Comparison of ENCODE assay signal across 11 mouse cellular contexts in the genomic region with DNA sequence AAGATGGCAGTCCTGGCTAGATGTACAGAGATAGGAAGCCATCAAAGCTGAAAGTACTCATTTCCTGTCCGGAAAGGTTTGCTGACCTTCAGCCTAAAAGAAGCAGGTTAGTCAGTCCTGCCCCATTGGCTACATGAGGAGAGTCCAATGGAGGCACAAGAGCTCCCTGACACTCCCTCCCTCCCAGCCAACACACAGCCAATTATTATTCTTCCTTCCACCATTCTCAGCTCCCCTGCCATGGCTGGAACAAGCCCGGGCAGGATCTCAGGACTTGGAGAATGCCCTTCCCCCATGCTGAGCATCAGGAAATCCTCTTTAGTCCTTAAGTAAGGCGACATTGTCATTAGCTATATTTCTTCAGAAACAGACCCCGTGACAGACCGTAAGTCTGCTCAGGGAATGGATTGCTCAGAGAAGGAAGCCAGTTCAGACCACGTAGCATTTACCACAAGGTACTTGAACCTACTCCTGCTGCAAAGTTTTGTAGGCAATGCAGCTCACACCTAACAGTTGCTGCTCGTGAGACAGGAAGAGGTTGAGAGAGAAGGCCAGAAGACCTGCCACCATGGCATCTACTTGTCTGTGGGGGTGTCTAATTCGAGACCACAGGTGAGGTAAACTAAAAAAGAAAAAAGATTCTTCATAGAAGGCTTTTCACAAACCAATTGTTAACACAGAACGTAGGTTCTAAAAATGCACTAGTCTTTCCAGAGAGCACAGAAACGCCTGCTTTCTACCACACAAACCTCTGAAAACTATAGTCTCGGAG. TPM values are rescaled to one million over a fixed set of nuclear protein-coding genes. Genes with fewer than 3 reads are reported as not detected.
A peak's percentile ranks its signal among the peaks of the same experiment; 100 is the strongest.
DNase-seq lines count a peak whose midpoint lies in the region; ATAC-seq and TF ChIP-seq lines count a peak whose summit lies in the region.
"Had no signal": no experiment of that assay in that cellular context is flagged by ENCODE, and none has a peak within 500 bp of the region (broad histone marks: within the 10 kb centered on the region; RNA-seq: fewer than 3 reads in every experiment).

No protein-coding gene starts in this region.

- H3K4me3 ChIP-seq in kidney, embryonic 15.5 days (replicated peaks) = no peak overlapping the region
- no peak overlapping the region for H3K4me3 ChIP-seq in thymus, adult 2 months (ENCODE audit: control insufficient read depth, insufficient read depth, low read length)
- H3K4me3 ChIP-seq in midbrain, embryonic 11.5 days (ENCODE audit: low read depth, low read length) = no peak overlapping the region
- H3K4me3 ChIP-seq in hindbrain, embryonic 14.5 days (replicated peaks; ENCODE audit: low read length) = no peak overlapping the region
- H3K4me3 ChIP-seq: neural tube, embryonic 12.5 days had no signal

- no peak; the same call in 1 of the 2 replicates for ATAC-seq in kidney, embryonic 15.5 days (replicated peaks; ENCODE audit: low FRiP score)
- ATAC-seq in midbrain, embryonic 11.5 days (ENCODE audit: low FRiP score) = no peak
- no peak for ATAC-seq in hindbrain, embryonic 14.5 days (ENCODE audit: low FRiP score)
- ATAC-seq: intestine, embryonic 16.5 days had no signal

- H3K27ac ChIP-seq in kidney, embryonic 15.5 days = peak overlapping the region; percentile 72
- H3K27ac ChIP-seq in thymus, adult 2 months (ENCODE audit: control insufficient read depth, insufficient read depth, low read length) = no peak overlapping the region
- no peak overlapping the region for H3K27ac ChIP-seq in midbrain, embryonic 11.5 days (ENCODE audit: low read depth, low read length)
- H3K27ac ChIP-seq in hindbrain, embryonic 14.5 days = no peak overlapping the region
- H3K27ac ChIP-seq: neural tube, embryonic 12.5 days had no signal

- peaks cover 4% of the 10 kb centered on the region for H3K9me3 ChIP-seq in kidney, embryonic 15.5 days (replicated peaks)
- no peaks in the 10 kb centered on the region for H3K9me3 ChIP-seq in midbrain, embryonic 11.5 days (ENCODE audit: control insufficient read depth, low read length)
- no peaks in the 10 kb centered on the region for H3K9me3 ChIP-seq in hindbrain, embryonic 14.5 days (ENCODE audit: control insufficient read depth, low read length)
- H3K9me3 ChIP-seq: neural tube, embryonic 12.5 days had no signal

- H3K36me3 ChIP-seq in kidney, embryonic 15.5 days = no peaks in the 10 kb centered on the region
- no peaks in the 10 kb centered on the region for H3K36me3 ChIP-seq in thymus, adult 2 months (ENCODE audit: control insufficient read depth, insufficient read depth, low read length)
- no peaks in the 10 kb centered on the region for H3K36me3 ChIP-seq in midbrain, embryonic 11.5 days (ENCODE audit: control insufficient read depth, insufficient read depth, low read length)
- no peaks in the 10 kb centered on the region for H3K36me3 ChIP-seq in hindbrain, embryonic 14.5 days (replicated peaks; ENCODE audit: control insufficient read depth, insufficient read depth)
- H3K36me3 ChIP-seq: neural tube, embryonic 12.5 days had no signal

- no peak for TF ChIP-seq CTCF in thymus, adult 2 months (IDR thresholded peaks at IDR 0.05; ENCODE audit: borderline replicate concordance, control insufficient read depth, extremely low read depth, insufficient read depth, low read length, poor library complexity)

- H3K9ac ChIP-seq in kidney, embryonic 15.5 days = no peak overlapping the region
- H3K9ac ChIP-seq in midbrain, embryonic 11.5 days (ENCODE audit: low read length) = no peak overlapping the region
- H3K9ac ChIP-seq in hindbrain, embryonic 14.5 days = no peak overlapping the region
- H3K9ac ChIP-seq: neural tube, embryonic 12.5 days had no signal

- no peaks in the 10 kb centered on the region for H3K4me1 ChIP-seq in kidney, embryonic 15.5 days
- peaks cover 2% of the 10 kb centered on the region; the same call in 1 of the 2 replicates for H3K4me1 ChIP-seq in thymus, adult 2 months (replicated peaks; ENCODE audit: control insufficient read depth, insufficient read depth, low read length)
- no peaks in the 10 kb centered on the region for H3K4me1 ChIP-seq in midbrain, embryonic 11.5 days (ENCODE audit: control insufficient read depth, insufficient read depth, low read length)
- H3K4me1 ChIP-seq in hindbrain, embryonic 14.5 days (replicated peaks; ENCODE audit: control insufficient read depth, insufficient read depth, low read length) = no peaks in the 10 kb centered on the region
- H3K4me1 ChIP-seq: neural tube, embryonic 12.5 days had no signal

- H3K4me2 ChIP-seq in kidney, embryonic 15.5 days = no peak overlapping the region
- H3K4me2 ChIP-seq in midbrain, embryonic 11.5 days = no peak overlapping the region
- no peak overlapping the region for H3K4me2 ChIP-seq in hindbrain, embryonic 14.5 days (replicated peaks)
- H3K4me2 ChIP-seq: neural tube, embryonic 12.5 days had no signal

- TF ChIP-seq POLR2A in thymus, adult 2 months (IDR thresholded peaks at IDR 0.05; ENCODE audit: control insufficient read depth, extremely low read depth, insufficient read depth, low read length, poor library complexity) = no peak

- no peaks in the 10 kb centered on the region for H3K27me3 ChIP-seq in kidney, embryonic 15.5 days
- H3K27me3 ChIP-seq in thymus, adult 2 months (ENCODE audit: control insufficient read depth, insufficient read depth, low read length) = no peaks in the 10 kb centered on the region
- no peaks in the 10 kb centered on the region for H3K27me3 ChIP-seq in midbrain, embryonic 11.5 days (ENCODE audit: control insufficient read depth, insufficient read depth, low read length)
- no peaks in the 10 kb centered on the region for H3K27me3 ChIP-seq in hindbrain, embryonic 14.5 days (ENCODE audit: control insufficient read depth, insufficient read depth, low read length)
- H3K27me3 ChIP-seq: neural tube, embryonic 12.5 days had no signal

- WGBS in kidney, embryonic 15.5 days = 72% methylated on average over 11 of the region's 11 CpGs
- WGBS in thymus, adult 2 months = 56% methylated on average over 11 of the region's 11 CpGs
- 80% methylated on average over 11 of the region's 11 CpGs for WGBS in midbrain, embryonic 11.5 days
- 84% methylated on average over 11 of the region's 11 CpGs for WGBS in hindbrain, embryonic 14.5 days

- DNase-seq in kidney, adult 8-10 months = no peak
- DNase-seq in thymus, postnatal 0 days (ENCODE audit: low spot score) = peak; percentile 7
- no peak for DNase-seq in thymus, adult 2 months
- peak; percentile 27 for DNase-seq in kidney, postnatal 10 days
- DNase-seq in midbrain, embryonic 11.5 days (ENCODE audit: low spot score, missing footprints) = no peak
- DNase-seq in hindbrain, embryonic 14.5 days (ENCODE audit: low spot score) = no peak
- DNase-seq: adrenal gland, adult 8-10 months; cerebellum, adult 9-10 months had no signal

RNA-seq across cellular contexts. Expression of a gene that starts 15.1 kb away (rescaled TPM):
- 30.2 and 33.8 TPM in 2 replicates for polyA plus RNA-seq in kidney, embryonic 15.5 days (2015; fragmentation: Nextera tagmentation; extraction: Ambion mirVana)
- 4.6 and 5.0 TPM in 2 replicates for polyA plus RNA-seq in thymus, postnatal 0 days (2015; fragmentation: Nextera tagmentation; extraction: Ambion mirVana)
- 6.6 and 7.4 TPM in 2 replicates for polyA plus RNA-seq in thymus, adult 2 months (2012; rRNA removed)
- 5.5 and 5.6 TPM in 2 replicates for polyA plus RNA-seq in midbrain, embryonic 11.5 days (2014; fragmentation: Nextera tagmentation; extraction: Ambion mirVana)
- 3.3 and 5.2 TPM in 2 replicates for polyA plus RNA-seq in hindbrain, embryonic 14.5 days (2014; fragmentation: Nextera tagmentation; extraction: Ambion mirVana)

RNA-seq across cellular contexts. Expression of a gene that starts 31.8 kb away (rescaled TPM):
- polyA plus RNA-seq in kidney, embryonic 15.5 days (2015; fragmentation: Nextera tagmentation; extraction: Ambion mirVana) = 54.8 and 56.7 TPM in 2 replicates
- 62.4 and 63.8 TPM in 2 replicates for polyA plus RNA-seq in thymus, postnatal 0 days (2015; fragmentation: Nextera tagmentation; extraction: Ambion mirVana)
- 23.4 and 26.7 TPM in 2 replicates for polyA plus RNA-seq in thymus, adult 2 months (2012; rRNA removed)
- polyA plus RNA-seq in midbrain, embryonic 11.5 days (2014; fragmentation: Nextera tagmentation; extraction: Ambion mirVana) = 73.1 and 79.5 TPM in 2 replicates
- 89.6 and 103 TPM in 2 replicates for polyA plus RNA-seq in hindbrain, embryonic 14.5 days (2014; fragmentation: Nextera tagmentation; extraction: Ambion mirVana)

RNA-seq across cellular contexts. Expression of a gene that starts 34.6 kb away (rescaled TPM):
- 0.55 TPM in 1 of 2 replicates, not detected in the other for polyA plus RNA-seq in kidney, embryonic 15.5 days (2015; fragmentation: Nextera tagmentation; extraction: Ambion mirVana)
- polyA plus RNA-seq in thymus, postnatal 0 days (2015; fragmentation: Nextera tagmentation; extraction: Ambion mirVana) = 7.2 and 7.4 TPM in 2 replicates
- polyA plus RNA-seq in thymus, adult 2 months (2012; rRNA removed) = 2.5 and 2.6 TPM in 2 replicates
- polyA plus RNA-seq in midbrain, embryonic 11.5 days (2014; fragmentation: Nextera tagmentation; extraction: Ambion mirVana) = 0.12 TPM in 1 of 2 replicates, not detected in the other
- polyA plus RNA-seq in hindbrain, embryonic 14.5 days (2014; fragmentation: Nextera tagmentation; extraction: Ambion mirVana) = not detected in 2 replicates
- polyA plus RNA-seq: neural tube, embryonic 12.5 days had no signal

RNA-seq across cellular contexts. Expression of a gene that starts 59.7 kb away (rescaled TPM):
- 0.40 and 0.83 TPM in 2 replicates for polyA plus RNA-seq in kidney, embryonic 15.5 days (2015; fragmentation: Nextera tagmentation; extraction: Ambion mirVana)
- 0.53 and 0.73 TPM in 2 replicates for polyA plus RNA-seq in thymus, postnatal 0 days (2015; fragmentation: Nextera tagmentation; extraction: Ambion mirVana)
- 1.9 and 2.5 TPM in 2 replicates for polyA plus RNA-seq in thymus, adult 2 months (2012; rRNA removed)
- polyA plus RNA-seq in midbrain, embryonic 11.5 days (2014; fragmentation: Nextera tagmentation; extraction: Ambion mirVana) = not detected in 2 replicates
- 0.70 TPM in 1 of 2 replicates, not detected in the other for polyA plus RNA-seq in hindbrain, embryonic 14.5 days (2014; fragmentation: Nextera tagmentation; extraction: Ambion mirVana)
- polyA plus RNA-seq: intestine, embryonic 16.5 days; neural tube, embryonic 12.5 days had no signal

Comparison
In these comparisons a context has a peak if more than half of its experiments do, and no peak if none do; other contexts are left out.
1. DNase-seq: peak in thymus, postnatal 0 days (single experiment) and kidney, postnatal 10 days (single experiment); none in kidney, adult 8-10 months (0 of 2), thymus, adult 2 months (single experiment), midbrain, embryonic 11.5 days (single experiment) and hindbrain, embryonic 14.5 days (single experiment).